Mouse (Mus musculus) thymus, postnatal 4 days (tissue): Measurements from ENCODE around the gene Nacc1.
"Not testable (repeated sequence)": the region's sequence is repeated elsewhere in the genome, so short reads cannot be mapped to it uniquely, and the experiment has no call there.

Experiments
- DNase-seq: peaks from one replicate; pipeline ENCODE4 v3.0.0; 2021

Gene Nacc1

GRCm38 (mm10) chr8:84639162-84640009, 48.3 kb downstream of the Nacc1 start:
- DNase-seq, result peak; percentile 95

- DNase-seq, result peak; percentile 59
Observed at GRCm38 (mm10) chr8:84638555-84639161, 49.0 kb downstream of the Nacc1 start.

GRCm38 (mm10) chr8:84637946-84638554, 49.6 kb downstream of the Nacc1 start:
- DNase-seq, result peak; percentile 55

- DNase-seq, result no peak
Observed at GRCm38 (mm10) chr8:84636051-84636691, 51.5 kb downstream of the Nacc1 start.

- no peak for DNase-seq
Observed at GRCm38 (mm10) chr8:84635397-84636050, 52.1 kb downstream of the Nacc1 start.

GRCm38 (mm10) chr8:84634849-84635304, 52.8 kb downstream of the Nacc1 start:
- DNase-seq, result no peak

GRCm38 (mm10) chr8:84633841-84634584, 53.6 kb downstream of the Nacc1 start:
- DNase-seq, result no peak

- DNase-seq, result no peak
Observed at GRCm38 (mm10) chr8:84631813-84632212, 55.8 kb downstream of the Nacc1 start.

GRCm38 (mm10) chr8:84630145-84630544, 57.5 kb downstream of the Nacc1 start:
- DNase-seq, result no peak

- no peak for DNase-seq
Observed at GRCm38 (mm10) chr8:84629586-84629985, 58.1 kb downstream of the Nacc1 start.

GRCm38 (mm10) chr8:84623425-84623824, 64.2 kb downstream of the Nacc1 start:
- DNase-seq, result not testable (repeated sequence)

- DNase-seq, result no peak
Observed at GRCm38 (mm10) chr8:84621102-84621625, 66.5 kb downstream of the Nacc1 start.
